Mouse (Mus musculus) myocyte (in vitro differentiated cells): ENCODE data around the gene Pfkp. TPM values are rescaled to one million over a fixed set of nuclear protein-coding genes. Genes with fewer than 3 reads are reported as not detected.

Experiments used
- H3K27me3 ChIP-seq: one replicate; pipeline ENCODE4 v1.6.1; 2011; ENCODE audit not compliant: control insufficient read depth, insufficient read depth, insufficient read length
- H3K36me3 ChIP-seq: one replicate; pipeline ENCODE4 v1.6.1; 2011; ENCODE audit not compliant: control insufficient read depth, insufficient read depth
- H3K4me2 ChIP-seq: one replicate; pipeline ENCODE4 v1.6.1; 2011; ENCODE audit warnings: low read depth, control low read depth
- H3K4me3 ChIP-seq: one replicate; pipeline ENCODE4 v1.5.1; 2011; ENCODE audit warnings: mild to moderate bottlenecking, control low read depth, moderate library complexity
- H3K79me2 ChIP-seq: one replicate; pipeline ENCODE4 v1.6.1; 2011; ENCODE audit not compliant: control insufficient read depth, insufficient read depth
- H3ac ChIP-seq: one replicate; pipeline ENCODE4 v1.6.1; 2011; ENCODE audit not compliant: control insufficient read depth, insufficient read length
- CEBPB ChIP-seq: IDR thresholded peaks from 2 replicates; pipeline ENCODE4 v1.6.1; 2011; ENCODE audit warnings: mild to moderate bottlenecking, moderate library complexity; ENCODE audit not compliant: poor library complexity, insufficient read depth, severe bottlenecking
- E2F4 ChIP-seq: IDR thresholded peaks from one replicate; pipeline ENCODE4 v1.6.1; 2011; ENCODE audit warnings: mild to moderate bottlenecking, control low read depth, moderate library complexity; ENCODE audit not compliant: insufficient read depth
- MAX ChIP-seq: IDR thresholded peaks from one replicate; pipeline ENCODE4 v1.6.1; 2011; ENCODE audit warnings: low read depth, mild to moderate bottlenecking, control low read depth
- MYOD1 ChIP-seq, 3 experiments: IDR thresholded peaks; one replicate each; pipeline ENCODE4 v1.6.1; 2011; ENCODE audit warnings: control low read depth in 2 of 3, low read depth in 2 of 3, mild to moderate bottlenecking in 2 of 3, moderate library complexity in 1 of 3; ENCODE audit not compliant: insufficient read length in 2 of 3, control insufficient read depth in 1 of 3
- MYOG ChIP-seq, 3 experiments: IDR thresholded peaks; one replicate each; pipeline ENCODE4 v1.6.1; 2011; ENCODE audit warnings: control low read depth in 2 of 3, low read depth in 2 of 3, mild to moderate bottlenecking in 2 of 3; ENCODE audit not compliant: insufficient read length in 2 of 3, control insufficient read depth in 1 of 3, insufficient read depth in 1 of 3
- POLR2A ChIP-seq: IDR thresholded peaks from one replicate; pipeline ENCODE4 v1.6.1; 2011; ENCODE audit warnings: low read depth, mild to moderate bottlenecking, control low read depth, moderate library complexity; ENCODE audit not compliant: insufficient read length
- POLR2AphosphoS2 ChIP-seq: IDR thresholded peaks from one replicate; pipeline ENCODE4 v1.6.1; 2011; ENCODE audit warnings: low read depth, control low read depth; ENCODE audit not compliant: insufficient read length
- REST ChIP-seq: IDR thresholded peaks from one replicate; pipeline ENCODE4 v1.6.1; 2011; ENCODE audit warnings: mild to moderate bottlenecking, control low read depth, moderate library complexity; ENCODE audit not compliant: insufficient read depth, insufficient read length
- SRF ChIP-seq: IDR thresholded peaks from one replicate; pipeline ENCODE4 v1.6.1; 2011; ENCODE audit warnings: low read depth; ENCODE audit not compliant: control insufficient read depth, insufficient read length
- TCF12 ChIP-seq: IDR thresholded peaks from one replicate; pipeline ENCODE4 v1.6.1; 2011; ENCODE audit warnings: mild to moderate bottlenecking, control low read depth; ENCODE audit not compliant: poor library complexity, insufficient read depth, severe bottlenecking
- TCF3 ChIP-seq: IDR thresholded peaks from one replicate; pipeline ENCODE4 v1.6.1; 2011; ENCODE audit warnings: low read depth, control low read depth; ENCODE audit not compliant: insufficient read length
- USF1 ChIP-seq: IDR thresholded peaks from one replicate; pipeline ENCODE4 v1.6.1; 2011; ENCODE audit warnings: low read depth, mild to moderate bottlenecking, control low read depth, moderate library complexity
- polyA plus RNA-seq: library from polyadenylated mRNA; unstranded; fragments of >200 nt; fragmentation: generic; extraction: Trizol; gene quantifications from one replicate; pipeline ENCODE4 v1.2.1, GENCODE M21; 2012; ENCODE audit warnings: missing spikeins

Pfkp gene
- polyA plus RNA-seq, 1 experiment = 74.9 TPM

DNA sequence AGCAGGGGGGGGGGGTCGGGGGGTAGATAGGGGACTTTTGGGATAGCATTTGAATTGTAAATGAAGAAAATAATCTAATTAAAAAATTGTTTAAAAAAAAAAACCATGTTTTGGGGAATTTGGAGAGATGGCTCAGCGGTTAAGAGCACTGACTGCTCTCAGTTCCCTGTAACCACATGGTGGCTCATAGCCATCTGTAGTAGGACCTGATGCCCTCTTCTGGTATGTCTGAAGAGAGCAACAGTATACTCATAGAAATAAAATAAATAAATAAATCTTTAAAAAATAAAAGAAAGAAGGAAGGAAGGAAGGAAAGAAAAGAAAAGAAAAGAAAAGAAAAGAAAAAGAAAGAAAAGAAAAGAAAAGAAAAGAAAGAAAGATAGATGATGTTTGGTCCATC, 94.9 kb downstream of the Pfkp start:
- Histone ChIP-seq H3K36me3 (peaks cover 37% of the 10 kb centered on the region), H3K4me3 (no peak overlapping the region)
- TF ChIP-seq POLR2AphosphoS2 (no peak), TCF3 (no peak), CEBPB (no peak), USF1 (no peak), SRF (no peak), MAX (no peak), TCF12 (no peak), POLR2A (no peak), REST (no peak)

DNA sequence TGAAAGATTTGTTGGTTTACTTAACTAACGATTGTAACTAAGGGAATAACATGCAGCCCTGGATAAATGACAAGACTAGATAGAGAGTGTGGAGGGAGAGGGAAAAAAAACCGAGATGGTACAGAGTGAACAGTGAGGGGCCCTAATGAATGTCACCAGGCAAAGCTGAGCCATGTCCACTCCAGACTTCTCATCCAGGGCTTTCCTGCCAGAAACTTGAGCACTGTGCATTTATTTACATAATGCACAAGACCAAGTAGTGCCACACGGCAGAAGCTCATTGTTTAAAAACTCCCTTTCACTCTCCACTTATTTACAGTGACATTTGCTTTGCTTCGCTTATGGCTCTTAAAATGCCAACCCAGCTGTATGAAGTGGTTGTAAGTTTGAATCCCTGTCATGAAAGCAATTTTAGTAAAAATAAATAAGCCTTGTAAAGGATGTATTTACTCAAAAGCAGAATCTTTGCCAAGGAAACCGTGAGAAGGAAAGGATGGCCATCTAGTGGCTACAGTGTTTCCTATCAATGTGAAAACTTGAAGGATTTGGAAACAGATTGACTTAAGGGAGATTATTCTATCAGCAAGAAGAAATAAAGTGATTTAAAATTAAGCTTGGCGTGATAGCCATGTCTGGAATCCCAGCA, 113.2 kb downstream of the Pfkp start:
- no peaks in the 10 kb centered on the region for H3K79me2 ChIP-seq
- H3K36me3 ChIP-seq = no peaks in the 10 kb centered on the region
- no peak overlapping the region for H3ac ChIP-seq
- H3K27me3 ChIP-seq = no peaks in the 10 kb centered on the region
- H3K4me3 ChIP-seq = no peak overlapping the region
- TF ChIP-seq SRF (no peak), USF1 (no peak), TCF3 (no peak), MYOG (IDR thresholded peaks at IDR 0.05; ENCODE audit: control insufficient read depth in 1 of 3, insufficient read depth in 1 of 3, insufficient read length in 2 of 3, low read depth in 2 of 3) (no peak), POLR2A (no peak), TCF12 (no peak)
- H3K4me2 ChIP-seq = no peak overlapping the region

More for the DNA sequence above, 94.9 kb downstream of the Pfkp start:
- Histone ChIP-seq H3ac (no peak overlapping the region), H3K79me2 (peaks cover 16% of the 10 kb centered on the region), H3K27me3 (no peaks in the 10 kb centered on the region), H3K4me2 (no peak overlapping the region)

- H3K36me3 ChIP-seq = no peaks in the 10 kb centered on the region
- H3ac ChIP-seq = no peak overlapping the region
- H3K4me2 ChIP-seq = no peak overlapping the region
- no peak for TF ChIP-seq TCF3
- no peak for TF ChIP-seq REST
- TF ChIP-seq TCF12 = no peak
- TF ChIP-seq MAX = no peak
- TF ChIP-seq MYOD1 (IDR thresholded peaks at IDR 0.05; ENCODE audit: control insufficient read depth in 1 of 3, insufficient read length in 2 of 3, low read depth in 2 of 3) = no peak
- TF ChIP-seq SRF = no peak
- TF ChIP-seq USF1 = no peak
- no peak for TF ChIP-seq CEBPB
- TF ChIP-seq POLR2AphosphoS2 = no peak
- no peak for TF ChIP-seq MYOG (IDR thresholded peaks at IDR 0.05; ENCODE audit: control insufficient read depth in 1 of 3, insufficient read depth in 1 of 3, insufficient read length in 2 of 3, low read depth in 2 of 3)
- TF ChIP-seq POLR2A = no peak
- no peak for TF ChIP-seq E2F4
- H3K79me2 ChIP-seq = no peaks in the 10 kb centered on the region
- H3K27me3 ChIP-seq = no peaks in the 10 kb centered on the region
- no peak overlapping the region for H3K4me3 ChIP-seq
Observed at GRCm38 (mm10) chr13:6532683-6533082, 115.9 kb downstream of the Pfkp start.

Other genes with a start within 250 kb of the Pfkp start
- gene Pitrm1, start 100.6 kb downstream of the Pfkp start, polyA plus RNA-seq = 34.4 TPM